Mouse (Mus musculus): ENCODE data around the gene Abcg2. TPM values are rescaled to one million over a fixed set of nuclear protein-coding genes. Genes with fewer than 3 reads are reported as not detected.
"Not testable (repeated sequence)": the region's sequence is repeated elsewhere in the genome, so short reads cannot be mapped to it uniquely, and the experiment has no call there.

Abcg2 gene
- total RNA-seq (2015; ENCODE audit: low replicate concordance) (226 and 296 TPM in 2 replicates), total RNA-seq (2017; ENCODE audit: low replicate concordance) (601 and 799 TPM in 2 replicates)

- not testable (repeated sequence) for ATAC-seq (replicated peaks; ENCODE audit: low FRiP score, poor library complexity, severe bottlenecking)
These were observed at the start of gene Abcg2 for GRCm38 (mm10) chr6:58584223-58584622. TSS of gene Abcg2 (plus strand) at chr6:58584523.

DNA sequence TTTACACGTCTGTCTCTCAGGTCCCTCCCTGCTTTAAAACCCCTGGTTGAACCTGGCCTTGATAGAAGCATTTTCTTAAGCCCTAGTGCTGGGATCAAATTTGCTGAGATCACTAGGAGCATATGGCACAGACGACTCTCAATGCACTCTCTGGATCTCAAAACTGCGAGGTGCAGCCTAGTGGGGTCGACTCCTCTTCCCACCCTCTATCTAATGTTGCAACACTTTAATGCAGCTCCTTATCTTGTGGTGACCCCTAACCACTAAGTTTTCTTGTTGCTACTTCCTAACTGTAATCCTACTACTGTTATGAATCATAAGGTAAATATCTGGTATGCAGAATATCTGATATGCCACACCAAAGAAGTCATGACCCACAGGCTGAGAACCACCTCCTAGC lies 44.1 kb upstream of the Abcg2 start:
- not testable (repeated sequence) for ATAC-seq (replicated peaks; ENCODE audit: low FRiP score, poor library complexity, severe bottlenecking)

DNA sequence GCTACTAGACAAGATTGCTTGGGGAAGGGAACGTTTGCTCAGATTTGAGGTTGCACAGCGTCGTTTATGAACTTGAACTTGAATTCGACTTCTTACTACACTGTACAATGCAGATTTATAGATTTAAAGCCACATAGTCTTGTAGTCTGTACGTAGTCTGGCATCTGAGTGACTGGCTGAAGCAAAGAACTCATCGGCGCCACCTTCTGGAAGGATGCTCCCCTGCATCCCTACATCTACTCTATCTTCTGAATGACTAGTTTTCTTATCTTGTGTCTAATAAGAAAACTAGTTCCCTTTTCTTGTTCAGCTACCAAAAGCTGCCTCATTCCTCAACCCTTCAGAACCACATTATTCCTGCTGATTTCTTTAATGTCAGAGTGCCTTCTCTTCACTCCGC lies 41.5 kb upstream of the Abcg2 start:
- not testable (repeated sequence) for ATAC-seq (replicated peaks; ENCODE audit: low FRiP score, poor library complexity, severe bottlenecking)

DNA sequence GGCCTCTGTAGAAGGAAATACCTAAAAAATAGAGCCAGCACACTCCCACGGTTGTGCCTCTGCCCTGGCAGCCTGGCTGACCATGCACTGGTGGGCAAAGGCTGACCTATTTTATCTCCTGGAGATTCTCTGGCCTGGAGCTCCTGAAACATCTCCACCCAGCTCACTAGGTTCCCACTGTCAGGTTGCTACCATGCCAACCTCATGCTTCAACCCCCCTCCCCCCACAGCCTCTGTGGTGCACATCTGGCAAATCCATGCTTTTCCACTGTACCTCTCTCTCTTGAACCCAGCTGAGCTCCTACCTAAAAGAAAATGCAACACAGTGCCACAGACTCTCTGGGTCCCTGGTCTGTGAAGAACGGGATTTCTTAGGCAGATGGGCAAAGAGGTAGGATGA lies 39.4 kb upstream of the Abcg2 start:
- ATAC-seq (replicated peaks; ENCODE audit: low FRiP score, poor library complexity, severe bottlenecking) = not testable (repeated sequence)

GRCm38 (mm10) chr6:58546050-58546449 lies 38.3 kb upstream of the Abcg2 start:
- not testable (repeated sequence) for ATAC-seq (replicated peaks; ENCODE audit: low FRiP score, poor library complexity, severe bottlenecking)

- no peak for ATAC-seq (replicated peaks; ENCODE audit: low FRiP score, poor library complexity, severe bottlenecking)
These were observed 37.5 kb upstream of the Abcg2 start for GRCm38 (mm10) chr6:58546816-58547215.

GRCm38 (mm10) chr6:58553812-58554211 lies 30.5 kb upstream of the Abcg2 start:
- ATAC-seq (replicated peaks; ENCODE audit: low FRiP score, poor library complexity, severe bottlenecking) = not testable (repeated sequence)

GRCm38 (mm10) chr6:58593987-58594844 lies 9.9 kb downstream of the Abcg2 start:
- peak; percentile 50; the same call in 1 of the 2 replicates for ATAC-seq (replicated peaks; ENCODE audit: low FRiP score, poor library complexity, severe bottlenecking)

- not testable (repeated sequence) for ATAC-seq (replicated peaks; ENCODE audit: low FRiP score, poor library complexity, severe bottlenecking)
These were observed 11.4 kb downstream of the Abcg2 start for GRCm38 (mm10) chr6:58595639-58596293.

GRCm38 (mm10) chr6:58596294-58596653 lies 12.0 kb downstream of the Abcg2 start:
- ATAC-seq (replicated peaks; ENCODE audit: low FRiP score, poor library complexity, severe bottlenecking) = 0 out of 2 replicates have a peak, but pooled peaks have one; percentile 23

DNA sequence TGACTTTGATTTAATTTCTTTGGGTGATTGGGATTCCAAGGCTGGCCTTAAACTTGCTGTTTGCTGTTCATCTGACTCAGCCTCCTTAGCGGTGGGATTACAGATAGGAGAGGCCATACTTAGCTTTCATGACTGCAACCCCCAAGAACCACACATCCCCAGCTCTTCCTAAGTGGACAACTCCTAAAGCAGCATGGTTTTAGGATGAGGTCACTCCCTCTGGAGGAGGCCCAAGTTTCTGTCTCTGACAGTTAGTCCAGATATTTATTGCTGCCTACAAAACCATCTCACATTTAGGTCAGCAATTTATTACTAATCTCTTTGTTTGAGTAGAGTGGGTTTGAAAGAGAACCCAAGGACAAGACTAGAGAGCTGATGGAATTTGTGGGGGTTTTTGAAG lies 17.8 kb downstream of the Abcg2 start:
- not testable (repeated sequence) for ATAC-seq (replicated peaks; ENCODE audit: low FRiP score, poor library complexity, severe bottlenecking)

DNA sequence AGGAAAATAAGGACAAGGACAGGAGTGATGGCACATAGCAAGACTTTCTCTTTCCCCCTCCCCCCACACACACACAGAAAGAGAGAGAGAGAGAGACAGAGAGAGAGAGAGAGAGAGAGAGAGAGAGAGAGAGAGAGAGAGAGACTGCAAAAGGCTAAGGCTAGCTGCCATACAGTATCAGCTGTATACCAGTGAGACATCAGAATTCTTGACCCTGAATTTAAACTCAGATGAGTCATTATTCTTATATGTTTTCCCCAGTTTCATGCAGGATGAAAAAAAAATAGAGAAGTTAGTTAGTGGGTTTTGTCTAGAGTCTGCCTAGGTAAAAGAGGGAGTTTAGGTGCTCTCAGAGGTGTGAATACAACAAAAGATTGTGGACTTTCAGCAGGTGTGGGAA lies 18.7 kb downstream of the Abcg2 start:
- not testable (repeated sequence) for ATAC-seq (replicated peaks; ENCODE audit: low FRiP score, poor library complexity, severe bottlenecking)

GRCm38 (mm10) chr6:58603485-58604090 lies 19.3 kb downstream of the Abcg2 start:
- ATAC-seq (replicated peaks; ENCODE audit: low FRiP score, poor library complexity, severe bottlenecking) = peak; percentile 43; the same call in 1 of the 2 replicates

DNA sequence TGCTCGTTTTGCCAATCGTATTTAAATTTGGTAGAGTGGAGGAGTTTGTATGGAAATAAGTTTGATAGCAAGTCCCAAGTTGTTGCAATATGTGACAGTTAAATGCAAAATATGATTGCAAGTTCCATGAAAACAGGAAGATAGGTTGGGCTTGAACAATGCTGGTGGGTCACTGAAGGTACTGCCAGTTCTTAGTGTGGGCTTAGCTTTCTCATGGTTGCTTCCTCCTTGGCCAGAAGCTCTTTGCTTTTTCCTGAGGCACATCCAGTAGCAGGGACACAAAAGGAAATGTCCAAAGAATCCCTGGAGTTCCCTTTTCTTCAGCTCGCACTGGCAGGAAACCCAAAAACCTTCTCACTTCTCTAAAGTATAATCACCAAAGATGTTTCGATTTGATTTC lies 22.3 kb downstream of the Abcg2 start:
- ATAC-seq (replicated peaks; ENCODE audit: low FRiP score, poor library complexity, severe bottlenecking) = no peak

DNA sequence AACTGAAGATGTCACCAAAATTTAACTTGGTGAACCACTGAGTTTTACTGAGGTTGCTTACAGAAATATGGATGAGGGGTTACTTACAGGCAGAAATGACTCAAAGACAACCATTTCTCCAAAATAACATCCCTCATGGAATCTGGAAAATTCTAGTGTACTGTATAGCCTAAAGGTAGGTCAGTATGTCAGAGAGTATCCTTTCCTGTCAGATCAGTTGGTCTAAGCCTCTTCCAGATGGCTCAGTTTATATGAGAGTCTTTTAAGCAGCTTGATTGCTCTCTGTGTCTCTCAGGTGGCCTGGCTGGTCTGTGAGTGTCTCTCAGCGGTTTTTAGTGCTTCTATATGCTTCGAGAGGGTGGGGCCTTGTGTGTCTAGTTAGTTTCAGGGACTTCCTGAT lies 24.1 kb downstream of the Abcg2 start:
- ATAC-seq (replicated peaks; ENCODE audit: low FRiP score, poor library complexity, severe bottlenecking) = no peak

DNA sequence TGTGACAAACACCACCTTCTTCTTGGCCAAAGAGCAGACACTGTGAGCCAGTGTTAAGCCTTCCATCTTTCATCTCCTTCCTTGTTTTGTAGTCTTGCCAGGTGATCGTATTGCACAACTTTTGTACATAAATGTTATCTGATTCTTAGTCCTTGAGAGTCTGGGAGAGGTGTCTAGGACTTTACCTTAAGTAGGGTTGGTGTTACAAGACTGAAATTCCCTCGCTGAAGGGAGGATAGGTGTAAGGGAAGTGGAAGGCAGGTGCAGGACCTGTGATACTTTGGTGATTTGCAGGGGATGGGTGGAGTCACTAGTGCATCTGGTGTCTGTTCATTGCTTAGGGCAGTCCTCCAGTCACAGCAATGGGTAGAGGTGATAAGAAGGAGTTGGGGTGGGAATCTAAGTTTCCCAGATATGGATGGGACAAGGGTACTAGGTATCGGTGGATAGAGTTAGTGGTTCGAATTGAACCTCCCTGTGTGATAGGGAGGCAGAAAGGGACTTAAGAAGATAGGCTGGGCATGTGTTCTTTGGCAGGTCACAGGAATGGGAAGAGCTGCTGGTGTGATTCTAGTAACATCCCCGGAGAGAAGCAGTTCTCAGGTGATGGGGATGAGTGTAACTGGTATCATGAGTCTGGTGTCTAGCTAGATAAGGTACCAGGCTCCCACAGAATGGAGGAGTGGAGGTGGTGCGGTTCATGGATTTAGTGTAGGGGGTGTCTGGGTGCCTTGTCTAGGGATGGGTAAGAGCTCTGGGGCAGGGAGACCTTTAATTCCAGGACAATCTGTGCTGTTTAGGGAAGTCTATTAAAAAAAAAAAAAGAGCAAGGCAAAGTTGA lies 25.8 kb downstream of the Abcg2 start:
- ATAC-seq (replicated peaks; ENCODE audit: low FRiP score, poor library complexity, severe bottlenecking) = peak; percentile 76

DNA sequence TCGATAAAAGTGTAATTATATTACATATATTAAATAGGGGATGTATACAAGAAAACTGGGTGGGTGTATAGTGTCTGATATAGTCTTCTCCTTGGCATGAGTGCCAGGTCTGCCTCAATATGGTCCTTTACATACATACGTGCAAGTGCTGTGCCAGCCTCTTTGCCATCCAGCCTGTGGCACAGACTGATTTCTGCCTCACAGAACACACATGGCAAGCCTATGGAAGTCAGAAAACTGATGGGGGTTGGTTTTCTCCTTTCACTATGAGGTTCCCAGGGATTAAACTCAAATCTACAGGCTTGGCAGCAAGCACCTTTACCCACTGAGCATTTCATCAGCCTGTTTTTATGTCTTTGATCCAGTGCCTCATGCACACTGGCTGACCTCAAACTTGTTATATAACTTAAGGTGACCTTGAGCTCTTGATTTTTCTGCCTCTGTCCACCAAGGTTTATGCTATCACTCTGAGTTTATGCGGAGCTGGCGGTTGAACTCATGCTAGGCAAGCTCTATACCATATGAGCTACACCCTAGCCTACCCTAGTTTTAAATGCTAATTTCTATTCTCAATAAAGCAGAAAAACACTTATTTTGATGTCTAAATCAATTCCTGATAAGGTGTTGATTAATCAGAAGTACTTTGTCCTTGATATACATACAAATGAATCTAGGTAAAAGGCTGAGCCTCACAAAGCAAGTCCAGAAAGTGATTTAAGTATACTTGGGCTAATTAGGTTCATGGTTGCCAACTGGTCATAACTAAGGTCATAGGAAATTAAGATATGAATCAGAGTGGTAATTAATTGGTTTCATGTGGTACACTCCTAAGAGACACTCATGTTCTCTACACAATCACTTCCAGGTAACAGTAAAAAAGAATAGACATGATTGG lies 26.7 kb downstream of the Abcg2 start:
- ATAC-seq (replicated peaks; ENCODE audit: low FRiP score, poor library complexity, severe bottlenecking) = peak; percentile 40

- ATAC-seq (replicated peaks; ENCODE audit: low FRiP score, poor library complexity, severe bottlenecking) = no peak
These were observed 39.8 kb downstream of the Abcg2 start for GRCm38 (mm10) chr6:58624126-58624525.

DNA sequence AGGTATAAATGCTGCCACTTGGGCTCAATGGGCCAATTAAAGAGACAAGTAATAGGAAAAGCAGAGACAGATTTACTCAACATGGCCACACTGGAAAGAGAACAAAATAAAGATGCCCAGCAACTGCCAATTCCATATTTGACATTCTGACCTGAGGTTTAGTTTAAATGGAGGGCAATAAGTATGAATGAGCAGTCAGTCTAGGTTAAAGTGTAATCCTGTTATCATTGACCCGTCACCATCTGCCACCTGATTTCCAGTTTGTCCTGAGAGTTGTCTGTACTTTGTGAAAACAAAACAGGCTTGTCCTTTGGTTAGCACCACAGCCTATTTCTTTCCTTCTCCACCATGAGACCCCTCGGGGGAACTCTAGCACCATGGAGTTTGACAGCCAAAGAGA lies 44.9 kb downstream of the Abcg2 start:
- no peak for ATAC-seq (replicated peaks; ENCODE audit: low FRiP score, poor library complexity, severe bottlenecking)
